Mouse (Mus musculus): ENCODE results near the gene Lpp. TPM values are rescaled to one million over a fixed set of nuclear protein-coding genes. Genes with fewer than 3 reads are reported as not detected.
A peak's percentile ranks its signal among the peaks of the same experiment; 100 is the strongest.

The Lpp gene
- polyA plus RNA-seq, 1 experiment from 2014 or later = 10.3 TPM

DNA sequence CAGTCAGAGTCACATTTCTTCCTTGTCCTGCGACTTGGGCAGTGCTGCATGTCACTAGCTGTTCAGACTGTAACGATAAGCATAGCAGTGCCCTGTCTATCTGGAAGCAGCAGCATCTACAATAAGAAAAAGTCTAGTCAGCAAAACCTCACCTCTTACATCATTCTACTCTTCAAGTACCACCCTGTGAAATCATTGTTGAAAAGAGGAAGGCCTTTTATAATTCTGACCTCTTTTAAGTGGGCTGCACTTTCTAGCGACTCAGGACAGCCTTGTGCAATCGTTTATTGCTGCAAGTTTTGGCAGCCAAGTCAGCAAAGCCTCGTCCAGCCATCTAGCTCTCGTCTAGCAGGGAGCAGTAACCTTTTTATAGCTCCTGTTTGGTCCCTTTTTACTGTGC is 498.1 kb downstream of the Lpp start:
- no peak overlapping the region for H3K27ac ChIP-seq (ENCODE audit: low read length)
- no peak overlapping the region for H3K4me3 ChIP-seq (ENCODE audit: low read depth, low read length)
- no peak overlapping the region for H3K4me2 ChIP-seq (ENCODE audit: low read depth, low read length)
- ATAC-seq (ENCODE audit: low read depth) = peak; percentile 45; the same call in 1 of the 2 replicates
- 22% methylated on average over 6 of the region's 6 CpGs for WGBS (ENCODE audit: insufficient replicate concordance)
- H3K27me3 ChIP-seq (ENCODE audit: control insufficient read depth, insufficient read depth, low read depth, low read length) = no peaks in the 10 kb centered on the region
- no peaks in the 10 kb centered on the region for H3K4me1 ChIP-seq (ENCODE audit: control insufficient read depth, low read depth, low read length)
- H3K36me3 ChIP-seq (ENCODE audit: control insufficient read depth, insufficient read depth) = no peaks in the 10 kb centered on the region
- no peak overlapping the region for H3K9ac ChIP-seq (ENCODE audit: low read depth, low read length)
- H3K9me3 ChIP-seq (replicated peaks; ENCODE audit: control insufficient read depth, low read length) = no peaks in the 10 kb centered on the region

DNA sequence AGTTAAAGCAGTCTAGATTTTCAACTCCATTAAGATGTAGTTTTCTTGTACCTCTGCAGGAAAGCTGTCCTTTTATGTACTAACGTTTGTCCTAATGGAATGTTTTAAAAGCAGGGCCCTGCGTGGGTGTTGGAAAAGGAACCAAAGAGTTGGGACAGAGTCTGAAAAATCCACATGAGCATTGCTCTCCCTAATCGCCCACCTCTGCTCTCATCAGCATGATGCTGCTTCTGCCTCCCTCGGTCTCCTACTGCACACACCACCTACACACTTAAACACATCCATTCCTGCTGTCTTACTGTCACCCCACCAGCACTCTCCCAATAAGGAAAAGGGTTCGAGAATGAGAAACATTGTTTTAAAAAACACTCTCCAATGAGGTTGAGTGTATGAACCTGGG is 501.9 kb downstream of the Lpp start:
- no peaks in the 10 kb centered on the region for H3K36me3 ChIP-seq (ENCODE audit: control insufficient read depth, insufficient read depth)
- H3K4me2 ChIP-seq (ENCODE audit: low read depth, low read length) = no peak overlapping the region
- H3K27ac ChIP-seq (ENCODE audit: low read length) = no peak overlapping the region
- H3K9me3 ChIP-seq (replicated peaks; ENCODE audit: control insufficient read depth, low read length) = no peaks in the 10 kb centered on the region
- no peaks in the 10 kb centered on the region for H3K4me1 ChIP-seq (ENCODE audit: control insufficient read depth, low read depth, low read length)
- H3K27me3 ChIP-seq (ENCODE audit: control insufficient read depth, insufficient read depth, low read depth, low read length) = no peaks in the 10 kb centered on the region
- no peak for ATAC-seq (ENCODE audit: low read depth)
- WGBS (ENCODE audit: insufficient replicate concordance) = 56% methylated on average over 5 of the region's 5 CpGs
- H3K4me3 ChIP-seq (ENCODE audit: low read depth, low read length) = no peak overlapping the region
- no peak overlapping the region for H3K9ac ChIP-seq (ENCODE audit: low read depth, low read length)

DNA sequence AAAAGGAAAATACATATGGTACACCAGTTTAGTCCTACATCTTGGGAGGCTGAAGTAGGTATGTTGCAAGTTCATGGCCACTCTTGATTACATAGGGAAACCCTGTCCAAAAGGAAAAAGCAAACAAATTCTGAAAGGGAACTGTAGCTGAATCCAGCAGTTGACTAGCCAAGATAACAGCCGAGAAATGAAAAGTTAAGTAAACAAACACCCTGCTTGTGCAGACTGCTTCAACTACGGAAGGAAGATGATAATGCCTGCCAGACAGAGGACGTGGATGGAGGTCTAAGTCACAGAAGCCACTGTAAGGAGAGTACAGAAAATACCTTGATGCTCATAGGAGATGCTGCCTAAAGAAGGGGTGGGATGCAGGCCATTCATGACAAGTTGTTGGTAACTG is 504.3 kb downstream of the Lpp start:
- Histone ChIP-seq H3K4me1 (ENCODE audit: control insufficient read depth, low read depth, low read length) (peaks cover 2% of the 10 kb centered on the region; the same call in 1 of the 2 replicates), H3K27me3 (ENCODE audit: control insufficient read depth, insufficient read depth, low read depth, low read length) (no peaks in the 10 kb centered on the region), H3K36me3 (ENCODE audit: control insufficient read depth, insufficient read depth) (no peaks in the 10 kb centered on the region), H3K9me3 (replicated peaks; ENCODE audit: control insufficient read depth, low read length) (no peaks in the 10 kb centered on the region), H3K9ac (ENCODE audit: low read depth, low read length) (no peak overlapping the region), H3K4me2 (ENCODE audit: low read depth, low read length) (no peak overlapping the region), H3K27ac (ENCODE audit: low read length) (no peak overlapping the region), H3K4me3 (ENCODE audit: low read depth, low read length) (no peak overlapping the region)
- WGBS (ENCODE audit: insufficient replicate concordance) = 32% methylated on average over 3 of the region's 3 CpGs
- ATAC-seq (ENCODE audit: low read depth) = no peak

DNA sequence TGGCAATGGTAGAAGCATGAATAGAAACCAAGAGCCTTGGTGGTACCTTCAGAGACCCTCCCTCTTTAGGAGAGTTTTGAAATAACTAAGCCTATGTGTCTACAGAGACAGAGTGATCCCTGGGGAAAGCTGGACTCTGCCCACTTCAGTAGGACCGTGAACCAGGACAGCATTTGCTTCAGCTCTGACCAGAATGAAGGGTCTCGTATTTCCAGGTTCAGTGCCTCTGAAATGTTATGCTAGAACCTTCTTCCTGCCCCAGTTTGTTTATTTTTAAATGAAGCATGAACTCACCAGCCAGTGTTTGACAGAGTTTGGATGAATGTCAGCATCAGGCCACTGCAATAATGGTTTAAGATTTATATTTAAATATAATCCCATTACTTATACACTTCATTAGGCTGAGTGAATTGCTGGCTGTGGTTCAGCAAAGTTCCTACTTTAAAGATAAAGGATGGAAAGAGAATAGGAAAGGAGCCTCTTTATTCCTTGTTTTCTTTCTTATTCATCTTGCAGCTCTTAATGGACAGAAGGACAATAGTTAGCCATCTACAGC is 507.0 kb downstream of the Lpp start:
- ATAC-seq (ENCODE audit: low read depth) = peak; percentile 35; the same call in 1 of the 2 replicates
- H3K4me3 ChIP-seq (ENCODE audit: low read depth, low read length) = no peak overlapping the region
- no peak overlapping the region for H3K4me2 ChIP-seq (ENCODE audit: low read depth, low read length)
- H3K9ac ChIP-seq (ENCODE audit: low read depth, low read length) = no peak overlapping the region
- no peaks in the 10 kb centered on the region for H3K9me3 ChIP-seq (replicated peaks; ENCODE audit: control insufficient read depth, low read length)
- H3K4me1 ChIP-seq (ENCODE audit: control insufficient read depth, low read depth, low read length) = peaks cover 2% of the 10 kb centered on the region; the same call in 1 of the 2 replicates
- no peak overlapping the region for H3K27ac ChIP-seq (ENCODE audit: low read length)
- WGBS (ENCODE audit: insufficient replicate concordance) = 42% methylated on average over 2 of the region's 2 CpGs
- H3K27me3 ChIP-seq (ENCODE audit: control insufficient read depth, insufficient read depth, low read depth, low read length) = no peaks in the 10 kb centered on the region
- no peaks in the 10 kb centered on the region for H3K36me3 ChIP-seq (ENCODE audit: control insufficient read depth, insufficient read depth)

DNA sequence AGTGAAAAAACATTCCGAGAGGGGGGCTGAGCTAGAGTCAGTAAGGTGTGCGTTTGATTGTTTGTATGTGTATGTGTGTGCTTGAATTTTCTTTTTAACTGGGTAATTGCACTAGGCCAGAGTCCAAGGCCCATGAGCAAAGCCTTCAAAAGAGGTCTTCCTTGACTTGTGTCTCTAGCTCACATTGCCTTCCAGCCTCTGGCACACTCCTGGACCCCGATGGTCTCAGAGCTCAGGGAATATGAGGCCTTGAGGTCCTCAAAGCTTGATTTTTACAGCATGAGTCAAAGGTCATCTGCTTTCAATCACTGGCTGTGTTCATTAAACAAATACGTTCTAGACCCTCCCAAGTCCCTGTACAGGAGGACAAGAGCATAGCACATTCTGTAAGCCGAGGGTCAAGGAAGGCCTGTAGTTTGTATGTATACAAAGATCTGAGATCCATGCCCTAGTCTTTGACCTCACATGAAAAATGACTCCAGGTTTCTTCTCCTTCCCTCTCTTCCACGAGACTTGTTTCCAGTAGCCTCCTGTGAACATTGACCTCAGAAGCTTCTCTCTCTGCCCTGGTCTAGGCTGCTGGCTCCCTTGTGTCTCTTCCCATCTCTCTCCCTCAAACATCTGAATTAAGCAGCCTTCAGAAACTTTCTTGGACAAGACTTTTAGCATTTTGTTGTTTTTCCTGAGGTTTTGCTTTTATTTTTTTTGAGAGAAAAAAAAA is 508.0 kb downstream of the Lpp start:
- 48% methylated on average over 6 of the region's 6 CpGs for WGBS (ENCODE audit: insufficient replicate concordance)
- H3K9me3 ChIP-seq (replicated peaks; ENCODE audit: control insufficient read depth, low read length) = no peaks in the 10 kb centered on the region
- H3K27ac ChIP-seq (ENCODE audit: low read length) = no peak overlapping the region
- no peak overlapping the region for H3K9ac ChIP-seq (ENCODE audit: low read depth, low read length)
- peaks cover 2% of the 10 kb centered on the region; the same call in 1 of the 2 replicates for H3K4me1 ChIP-seq (ENCODE audit: control insufficient read depth, low read depth, low read length)
- no peaks in the 10 kb centered on the region for H3K27me3 ChIP-seq (ENCODE audit: control insufficient read depth, insufficient read depth, low read depth, low read length)
- no peak overlapping the region for H3K4me2 ChIP-seq (ENCODE audit: low read depth, low read length)
- H3K4me3 ChIP-seq (ENCODE audit: low read depth, low read length) = no peak overlapping the region
- no peaks in the 10 kb centered on the region for H3K36me3 ChIP-seq (ENCODE audit: control insufficient read depth, insufficient read depth)
- ATAC-seq (ENCODE audit: low read depth) = no peak

DNA sequence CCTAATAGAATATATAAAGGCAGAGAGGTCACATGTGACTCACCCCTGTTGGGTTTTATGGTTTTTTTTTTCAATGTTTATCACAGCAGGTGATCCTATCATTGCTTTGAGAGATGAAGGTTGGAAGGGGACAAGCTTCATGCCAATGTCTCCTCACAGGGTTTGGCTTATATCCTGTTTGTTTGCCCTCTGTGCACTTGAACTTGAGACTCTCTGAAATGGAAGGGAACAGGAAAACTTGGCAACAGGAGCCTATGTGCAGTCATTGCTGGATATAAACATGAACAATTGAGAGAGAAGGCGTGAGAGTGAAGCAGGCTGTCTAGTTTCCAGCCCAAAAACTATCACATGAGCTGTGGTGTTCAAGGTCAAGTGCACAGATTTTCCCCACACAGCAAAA is 508.8 kb downstream of the Lpp start:
- H3K4me2 ChIP-seq (ENCODE audit: low read depth, low read length) = no peak overlapping the region
- no peak for ATAC-seq (ENCODE audit: low read depth)
- no peak overlapping the region for H3K9ac ChIP-seq (ENCODE audit: low read depth, low read length)
- WGBS (ENCODE audit: insufficient replicate concordance) = 46% methylated on average over 1 of the region's 1 CpGs
- no peak overlapping the region for H3K27ac ChIP-seq (ENCODE audit: low read length)
- no peak overlapping the region for H3K4me3 ChIP-seq (ENCODE audit: low read depth, low read length)
- H3K27me3 ChIP-seq (ENCODE audit: control insufficient read depth, insufficient read depth, low read depth, low read length) = no peaks in the 10 kb centered on the region
- peaks cover 2% of the 10 kb centered on the region; the same call in 1 of the 2 replicates for H3K4me1 ChIP-seq (ENCODE audit: control insufficient read depth, low read depth, low read length)
- no peaks in the 10 kb centered on the region for H3K36me3 ChIP-seq (ENCODE audit: control insufficient read depth, insufficient read depth)
- no peaks in the 10 kb centered on the region for H3K9me3 ChIP-seq (replicated peaks; ENCODE audit: control insufficient read depth, low read length)

DNA sequence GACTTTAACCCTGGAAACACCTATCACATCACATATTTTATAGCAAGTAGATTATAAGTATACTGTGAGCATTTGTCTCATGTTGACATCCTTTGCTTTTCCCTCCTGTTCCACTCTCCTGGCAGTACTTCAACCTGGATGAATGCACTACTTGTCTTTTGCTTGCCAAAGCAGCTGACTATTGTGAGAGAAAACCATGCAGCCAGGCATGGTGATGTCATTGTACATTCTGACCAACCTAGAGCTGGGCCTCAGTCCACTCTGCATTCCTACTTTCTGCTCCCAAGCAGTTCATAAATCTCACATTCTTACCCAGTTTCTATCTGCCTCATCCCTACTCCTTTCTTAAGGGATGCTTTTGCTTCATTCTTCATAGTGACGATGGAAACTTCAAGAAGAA is 515.6 kb downstream of the Lpp start:
- no peak for ATAC-seq (ENCODE audit: low read depth)
- H3K27me3 ChIP-seq (ENCODE audit: control insufficient read depth, insufficient read depth, low read depth, low read length) = no peaks in the 10 kb centered on the region
- H3K4me3 ChIP-seq (ENCODE audit: low read depth, low read length) = no peak overlapping the region
- H3K36me3 ChIP-seq (ENCODE audit: control insufficient read depth, insufficient read depth) = no peaks in the 10 kb centered on the region
- WGBS (ENCODE audit: insufficient replicate concordance) = 59% methylated on average over 1 of the region's 1 CpGs
- no peak overlapping the region for H3K9ac ChIP-seq (ENCODE audit: low read depth, low read length)
- no peaks in the 10 kb centered on the region for H3K9me3 ChIP-seq (replicated peaks; ENCODE audit: control insufficient read depth, low read length)
- H3K27ac ChIP-seq (ENCODE audit: low read length) = no peak overlapping the region
- no peak overlapping the region for H3K4me2 ChIP-seq (ENCODE audit: low read depth, low read length)
- no peaks in the 10 kb centered on the region for H3K4me1 ChIP-seq (ENCODE audit: control insufficient read depth, low read depth, low read length)

DNA sequence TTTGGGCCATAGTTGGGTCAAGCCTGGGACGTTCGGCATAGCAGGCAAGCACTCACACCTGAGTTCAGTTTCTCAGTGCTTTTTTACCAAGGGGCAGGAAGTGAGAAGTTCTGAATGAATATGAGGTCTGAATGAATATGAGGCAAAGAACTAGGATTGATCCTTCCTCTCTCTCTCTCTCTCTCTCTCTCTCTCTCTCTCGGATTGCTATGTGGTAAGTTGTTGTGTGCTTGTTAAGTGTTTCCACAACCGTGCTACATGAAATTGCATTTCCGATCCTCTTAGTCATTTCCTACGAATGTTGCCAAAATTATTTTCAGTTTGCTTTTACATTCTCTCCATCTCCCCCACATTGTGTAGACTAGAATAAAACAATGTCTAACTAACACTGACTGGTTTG is 517.0 kb downstream of the Lpp start:
- Histone ChIP-seq H3K4me1 (ENCODE audit: control insufficient read depth, low read depth, low read length) (no peaks in the 10 kb centered on the region), H3K27me3 (ENCODE audit: control insufficient read depth, insufficient read depth, low read depth, low read length) (no peaks in the 10 kb centered on the region), H3K36me3 (ENCODE audit: control insufficient read depth, insufficient read depth) (no peaks in the 10 kb centered on the region), H3K9me3 (replicated peaks; ENCODE audit: control insufficient read depth, low read length) (no peaks in the 10 kb centered on the region), H3K4me2 (ENCODE audit: low read depth, low read length) (no peak overlapping the region), H3K27ac (ENCODE audit: low read length) (no peak overlapping the region), H3K9ac (ENCODE audit: low read depth, low read length) (no peak overlapping the region), H3K4me3 (ENCODE audit: low read depth, low read length) (no peak overlapping the region)
- WGBS (ENCODE audit: insufficient replicate concordance) = 55% methylated on average over 6 of the region's 6 CpGs
- no peak for ATAC-seq (ENCODE audit: low read depth)

DNA sequence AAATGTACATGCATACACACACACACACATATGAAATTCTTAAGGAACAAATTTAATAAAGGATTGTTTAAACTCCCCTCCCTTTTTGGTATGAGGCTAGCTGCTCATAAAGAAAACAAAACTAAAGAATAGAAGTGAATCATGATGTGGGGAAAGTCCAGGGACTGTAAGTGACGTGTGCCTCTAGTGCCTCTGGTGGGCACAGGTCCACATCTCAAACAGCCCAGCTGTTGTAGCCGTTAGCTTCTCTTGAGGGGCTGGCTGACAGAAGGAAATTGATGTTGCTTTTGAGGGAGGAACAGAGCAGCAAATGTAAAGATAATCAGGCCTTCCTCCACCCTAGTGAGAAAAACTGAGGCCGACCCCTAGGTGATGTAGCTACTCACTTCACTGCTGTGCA is 517.5 kb downstream of the Lpp start:
- no peak for ATAC-seq (ENCODE audit: low read depth)
- H3K4me2 ChIP-seq (ENCODE audit: low read depth, low read length) = no peak overlapping the region
- no peaks in the 10 kb centered on the region for H3K27me3 ChIP-seq (ENCODE audit: control insufficient read depth, insufficient read depth, low read depth, low read length)
- no peak overlapping the region for H3K27ac ChIP-seq (ENCODE audit: low read length)
- H3K4me3 ChIP-seq (ENCODE audit: low read depth, low read length) = no peak overlapping the region
- no peaks in the 10 kb centered on the region for H3K9me3 ChIP-seq (replicated peaks; ENCODE audit: control insufficient read depth, low read length)
- no peaks in the 10 kb centered on the region for H3K36me3 ChIP-seq (ENCODE audit: control insufficient read depth, insufficient read depth)
- 38% methylated on average over 3 of the region's 3 CpGs for WGBS (ENCODE audit: insufficient replicate concordance)
- H3K4me1 ChIP-seq (ENCODE audit: control insufficient read depth, low read depth, low read length) = no peaks in the 10 kb centered on the region
- H3K9ac ChIP-seq (ENCODE audit: low read depth, low read length) = no peak overlapping the region
